Mouse (Mus musculus) frontal cortex, adult 2 months (tissue): Measurements from ENCODE around the gene Tubgcp6. TPM values are rescaled to one million over a fixed set of nuclear protein-coding genes. Genes with fewer than 3 reads are reported as not detected.

ENCODE experiments used
- DNase-seq, 2 experiments: peaks; one replicate each; pipeline ENCODE4 v3.0.0; 2022; ENCODE audit warnings: low spot score in 1 of 2; ENCODE audit errors: extremely low spot score in 1 of 2
- polyA plus RNA-seq: library from polyadenylated mRNA; depleted of rRNA; stranded (reverse); fragments of >200 nt; gene quantifications from 2 replicates; pipeline ENCODE4 v1.2.3, GENCODE M21; 2012

The Tubgcp6 gene
- polyA plus RNA-seq, 1 experiment = 37.4 TPM

- DNase-seq = peak in 1 of 2 experiments; percentile 61
These were observed 16.8 kb downstream of the Tubgcp6 start for GRCm38 (mm10) chr15:89106073-89106472.

DNA sequence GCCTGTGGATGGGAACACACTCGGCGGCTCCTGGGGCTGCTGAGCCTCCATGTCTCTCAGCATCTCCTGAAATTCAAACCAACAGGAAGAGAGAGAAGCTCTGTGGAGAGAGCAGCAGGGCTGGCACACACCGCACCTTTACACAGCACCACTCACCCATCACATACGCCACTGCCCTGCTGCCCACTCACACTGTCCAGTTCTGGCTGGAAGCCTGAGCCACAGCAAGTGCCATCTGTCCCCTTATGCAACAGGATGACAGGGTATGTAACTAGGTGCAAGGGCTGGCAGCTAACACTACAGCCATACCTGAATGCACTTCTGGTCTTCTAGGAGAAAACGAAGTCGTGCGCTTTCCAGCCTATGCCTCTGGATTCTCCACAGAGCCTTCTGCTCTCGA, 18.5 kb downstream of the Tubgcp6 start:
- peak in 1 of 2 experiments; percentile 74 for DNase-seq

DNA sequence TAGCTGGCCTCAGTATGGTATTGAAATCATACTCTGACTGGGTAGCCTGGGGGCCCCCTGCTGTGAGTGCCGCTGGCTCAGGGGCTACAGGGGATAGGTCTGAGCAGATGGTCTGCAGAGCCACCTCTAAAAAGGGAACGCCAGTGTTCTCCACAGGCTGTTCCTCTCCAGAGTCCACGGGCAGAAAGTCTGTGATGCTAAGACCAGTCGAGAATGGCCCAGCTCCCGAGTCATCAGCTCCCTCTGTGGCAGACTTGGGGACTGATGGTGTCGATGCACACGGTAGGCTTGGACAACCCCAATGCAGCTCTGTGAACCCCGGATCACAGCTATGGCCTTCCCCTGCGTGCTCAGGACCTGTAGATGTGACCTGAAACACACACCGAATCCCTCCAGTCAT, 19.0 kb downstream of the Tubgcp6 start:
- no peak for DNase-seq

DNA sequence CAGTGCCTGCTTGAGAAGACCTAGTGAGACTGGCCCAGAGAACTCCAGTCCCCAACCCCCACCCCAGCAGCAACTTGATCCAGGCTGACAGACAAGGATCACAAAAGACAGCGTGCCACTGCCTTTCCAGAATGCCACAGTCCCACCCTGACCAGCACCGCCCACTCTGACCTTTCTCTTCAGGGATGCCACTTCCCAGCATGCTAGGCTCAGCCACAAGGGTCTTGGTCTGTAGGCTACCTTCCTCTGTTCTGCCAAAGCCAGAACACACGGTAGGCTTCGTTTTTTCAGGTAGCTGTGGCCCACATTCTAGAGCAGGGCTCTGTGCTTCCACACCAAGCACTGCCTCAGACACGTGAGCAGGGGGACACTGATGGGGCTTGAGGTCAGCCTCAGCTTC, 20.3 kb downstream of the Tubgcp6 start:
- no peak for DNase-seq

GRCm38 (mm10) chr15:89100823-89101222, 22.1 kb downstream of the Tubgcp6 start:
- no peak for DNase-seq

DNA sequence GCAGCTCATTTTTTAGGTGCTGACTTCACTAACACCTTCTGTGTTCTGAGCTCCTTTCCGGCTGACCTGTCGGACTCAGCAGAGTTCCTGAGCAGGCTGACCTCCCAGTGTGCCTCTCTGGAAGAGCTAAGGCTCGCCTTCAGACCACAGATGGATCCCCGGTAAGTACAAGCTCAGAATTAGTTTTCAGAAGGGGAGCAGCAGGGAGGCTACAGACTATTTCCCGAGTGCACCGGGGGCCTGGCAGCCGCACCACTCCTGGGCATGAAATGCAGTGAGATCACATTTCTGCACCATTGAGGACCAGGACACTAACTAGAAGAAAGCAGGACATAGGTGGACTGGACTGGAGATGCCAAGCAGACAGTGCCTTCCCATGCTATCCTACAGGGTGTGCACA, 24.3 kb downstream of the Tubgcp6 start:
- no peak for DNase-seq

DNA sequence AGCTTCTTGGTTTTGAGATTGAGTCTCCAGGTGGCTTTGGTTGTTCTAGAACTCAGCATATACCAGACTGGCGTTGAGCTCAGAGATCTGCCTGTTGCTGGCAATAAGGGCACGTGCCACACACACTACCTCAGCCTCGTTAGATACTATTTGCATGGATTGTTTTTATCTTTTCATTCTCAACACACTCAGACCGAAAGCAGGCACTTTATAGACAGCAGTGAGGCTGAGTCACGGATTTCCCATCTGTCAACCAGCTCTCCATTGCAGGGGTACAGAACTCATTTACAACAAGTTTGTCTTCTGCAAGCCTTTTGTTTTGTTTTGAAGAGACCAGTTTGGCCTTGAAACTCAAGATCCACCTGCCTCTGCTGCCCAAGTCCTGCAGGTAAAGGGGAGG, 25.5 kb downstream of the Tubgcp6 start:
- no peak for DNase-seq

GRCm38 (mm10) chr15:89092181-89092580, 30.7 kb downstream of the Tubgcp6 start:
- no peak for DNase-seq

DNA sequence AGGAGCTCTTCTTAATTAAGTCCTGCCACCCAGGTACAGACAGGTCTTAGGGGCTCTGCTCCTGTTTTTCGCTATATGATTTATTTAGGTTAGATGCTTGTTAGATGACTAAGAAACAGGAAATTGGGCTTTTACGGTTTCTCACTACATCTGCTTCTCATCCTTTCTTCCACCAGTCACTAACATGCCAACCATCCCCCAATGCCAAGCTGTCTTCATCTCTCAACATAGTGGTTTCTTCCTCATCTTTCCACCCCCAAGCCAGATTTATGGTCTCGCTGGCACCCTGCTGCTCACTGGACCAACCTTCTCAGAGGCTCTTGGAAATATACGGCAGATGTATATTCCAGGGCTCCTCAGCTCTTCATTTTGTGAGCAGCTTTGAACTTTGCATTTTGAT, 32.2 kb downstream of the Tubgcp6 start:
- DNase-seq = peak in 1 of 2 experiments; percentile 61

DNA sequence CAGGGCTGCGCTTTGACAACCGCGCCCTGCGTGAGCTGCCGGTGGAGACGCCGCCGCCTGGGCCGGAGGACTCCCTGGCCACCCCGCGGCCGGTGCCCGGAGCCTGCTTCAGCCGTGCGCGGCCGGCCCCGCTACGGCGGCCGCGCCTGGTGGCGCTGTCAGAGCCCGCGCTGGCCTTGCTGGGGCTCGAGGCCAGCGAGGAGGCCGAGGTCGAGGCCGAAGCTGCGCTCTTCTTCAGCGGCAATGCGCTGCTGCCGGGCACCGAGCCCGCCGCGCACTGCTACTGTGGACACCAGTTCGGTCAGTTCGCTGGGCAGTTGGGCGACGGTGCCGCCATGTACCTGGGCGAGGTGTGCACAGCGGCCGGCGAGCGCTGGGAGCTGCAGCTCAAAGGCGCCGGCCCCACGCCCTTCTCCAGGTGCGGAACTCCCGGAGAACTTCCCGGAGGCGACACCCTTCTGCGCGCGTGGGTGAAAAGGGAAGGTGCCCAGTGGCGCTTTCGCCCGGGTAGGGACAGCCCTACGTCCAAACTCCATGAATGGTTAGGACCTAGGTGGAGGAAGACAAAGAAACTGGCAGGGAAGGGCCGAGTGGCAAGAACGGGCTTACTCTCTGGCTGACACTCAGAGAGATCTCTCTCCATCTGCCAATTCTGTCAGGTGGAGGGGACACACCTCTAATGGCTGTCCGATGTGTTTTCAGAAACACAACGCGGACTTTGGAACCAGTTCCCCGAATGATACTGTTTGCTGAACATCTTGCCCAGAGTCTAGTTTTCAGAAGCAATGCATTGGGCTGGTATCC, 33.5 kb downstream of the Tubgcp6 start:
- no peak for DNase-seq

- DNase-seq = peak; percentile 78 to 93
These were observed 34.2 kb downstream of the Tubgcp6 start, which contains the start of gene Selenoo for GRCm38 (mm10) chr15:89088607-89089247. Gene Selenoo (plus strand): TSS chr15:89089084.

DNA sequence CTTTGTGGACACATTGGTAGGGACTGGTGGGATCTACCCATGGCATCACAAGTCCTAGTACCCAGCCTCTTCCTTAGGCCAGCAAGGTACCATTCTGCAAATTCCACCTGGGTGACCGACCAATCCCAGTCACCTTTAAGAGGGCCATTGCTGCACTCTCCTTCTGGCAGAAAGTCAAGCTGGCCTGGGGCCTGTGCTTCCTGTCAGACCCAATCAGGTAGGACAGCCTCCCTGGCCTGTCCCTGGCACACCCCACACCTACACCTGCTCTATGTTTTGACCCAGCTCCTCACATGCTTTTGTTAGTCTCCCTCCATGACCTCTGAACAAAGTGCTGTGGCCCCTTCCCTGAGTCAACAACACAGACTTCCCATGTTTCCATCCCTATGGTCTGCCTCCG, 38.1 kb downstream of the Tubgcp6 start:
- no peak for DNase-seq

GRCm38 (mm10) chr15:89083906-89084305, 39.0 kb downstream of the Tubgcp6 start:
- DNase-seq = no peak

GRCm38 (mm10) chr15:89078208-89078836, 44.6 kb downstream of the Tubgcp6 start:
- DNase-seq = no peak

GRCm38 (mm10) chr15:89076156-89076731, 46.7 kb downstream of the Tubgcp6 start:
- no peak for DNase-seq

- peak; percentile 49 to 82 for DNase-seq
These were observed 47.3 kb downstream of the Tubgcp6 start for GRCm38 (mm10) chr15:89075478-89076147.

DNA sequence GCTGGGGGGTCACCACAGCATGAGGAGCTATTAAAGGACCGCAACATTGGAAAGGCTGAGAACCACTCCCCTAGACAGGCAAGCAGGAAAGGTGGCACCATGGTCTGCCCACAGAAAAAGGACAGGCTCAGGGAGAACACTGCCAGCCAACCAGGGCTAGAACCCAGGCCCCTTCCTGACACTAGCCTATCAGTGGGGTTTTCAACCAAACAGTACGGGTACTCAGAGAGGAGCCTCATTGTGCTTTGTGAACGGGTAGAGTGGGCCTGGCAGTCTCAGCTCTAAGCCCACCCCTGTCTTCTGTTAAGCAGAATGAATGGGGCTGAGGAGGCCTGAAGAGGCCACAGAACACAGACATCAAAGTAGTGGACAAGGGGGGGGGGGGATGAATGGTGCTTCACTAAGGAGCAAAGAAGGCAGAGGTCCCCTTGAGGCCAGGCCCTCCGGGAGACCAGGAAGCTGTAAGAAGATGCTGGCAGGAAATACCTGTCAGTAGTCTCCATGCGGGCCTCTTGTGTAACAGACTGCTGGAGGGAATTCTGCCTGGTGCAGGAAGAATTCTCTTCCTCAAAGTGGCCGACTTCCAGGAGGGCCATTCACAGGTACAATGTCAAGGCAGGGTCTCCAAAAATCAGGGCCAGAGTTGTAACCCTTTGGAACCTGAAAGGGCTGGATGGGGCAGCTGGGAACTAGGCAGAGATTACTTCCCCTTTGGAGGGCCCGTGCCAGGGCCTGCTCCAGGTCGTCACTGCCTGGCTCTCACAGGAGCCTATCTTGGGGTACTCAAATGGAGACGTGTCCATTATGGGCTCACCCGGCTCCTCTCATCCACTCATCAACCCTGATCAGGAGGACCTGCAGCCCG, 48.1 kb downstream of the Tubgcp6 start, which contains the start of gene Trabd:
TSS of gene Trabd (plus strand) at position 512 of the 865 bp plus-strand sequence.
- no peak for DNase-seq

DNA sequence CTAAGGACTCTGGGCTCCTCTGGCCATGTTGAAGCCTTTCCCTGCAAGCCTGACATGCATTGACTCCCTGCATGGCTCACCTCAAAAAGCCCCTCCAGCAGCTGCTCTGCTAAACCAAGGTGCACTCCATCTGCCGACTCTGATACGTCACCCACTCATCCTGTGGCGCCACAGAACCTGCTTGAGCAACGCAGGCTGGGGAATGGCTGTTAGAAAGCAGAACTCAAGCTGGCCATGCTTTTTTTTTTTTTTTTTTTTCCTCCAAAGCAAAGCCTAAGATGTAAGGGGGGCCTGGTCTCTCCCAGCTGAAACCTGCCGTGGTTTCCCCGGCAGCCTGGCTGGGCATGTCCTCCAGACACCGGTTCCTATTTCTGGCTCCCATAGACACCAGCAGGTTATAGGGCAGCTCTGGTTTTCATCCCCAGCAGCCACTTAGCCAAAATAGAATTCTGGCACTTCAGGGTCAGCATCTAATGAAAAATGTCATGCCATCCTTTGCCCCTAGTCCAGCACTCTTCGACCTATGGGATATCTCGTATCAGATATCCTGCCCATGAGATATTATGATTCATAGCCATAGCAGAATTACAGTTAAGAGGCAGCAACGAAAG, 48.8 kb downstream of the Tubgcp6 start:
- DNase-seq = no peak

GRCm38 (mm10) chr15:89070606-89071005, 52.3 kb downstream of the Tubgcp6 start:
- no peak for DNase-seq
